Mouse (Mus musculus) cerebellum, adult 2 months (tissue): Measurements from ENCODE around the gene Atg2b.

ENCODE experiments used
- CTCF ChIP-seq: fragments of 200-500 bp; IDR thresholded peaks from 2 replicates; pipeline ENCODE4 v1.5.1; 2011; ENCODE audit warnings: low read depth, mild to moderate bottlenecking, control low read depth, low read length, moderate library complexity, borderline replicate concordance; ENCODE audit not compliant: insufficient read depth
- POLR2A ChIP-seq: fragments of 200-500 bp; IDR thresholded peaks from 2 replicates; pipeline ENCODE4 v1.6.1; 2011; ENCODE audit warnings: low read length, control low read depth, borderline replicate concordance; ENCODE audit not compliant: insufficient read depth

GRCm38 (mm10) chr12:105571867-105572266 lies 113.1 kb downstream of the Atg2b start:
- TF ChIP-seq CTCF (no peak), POLR2A (no peak)
